Mouse (Mus musculus) MEL (cell line): ENCODE measurements around the gene Tanc1. TPM values are rescaled to one million over a fixed set of nuclear protein-coding genes. Genes with fewer than 3 reads are reported as not detected.

ENCODE experiments used
- DNase-seq: peaks from one replicate; pipeline ENCODE4 v3.0.0; 2011; ENCODE audit warnings: low read depth, low spot score
- H3K27ac ChIP-seq: 2 replicates; pipeline ENCODE4 v1.5.1; 2012; ENCODE audit warnings: low read depth, mild to moderate bottlenecking, control low read depth, low read length, moderate library complexity; ENCODE audit not compliant: control insufficient read depth
- H3K27me3 ChIP-seq, 2 experiments: fragments of 150-350 bp in 1 of 2; sonication (generic) in 1 of 2; 2 replicates each; pipeline ENCODE4 v1.6.1; 2012; ENCODE audit warnings: low read length in 2 of 2, mild to moderate bottlenecking in 2 of 2, improper control_type of control experiment in 1 of 2, moderate library complexity in 1 of 2; ENCODE audit not compliant: insufficient read depth in 2 of 2, control insufficient read depth in 1 of 2
- H3K36me3 ChIP-seq, 2 experiments: 2 replicates each; pipeline ENCODE4 v1.6.1; 2012 to 2014; ENCODE audit warnings: low read length in 2 of 2, improper control_type of control experiment in 1 of 2, inconsistent platforms in 1 of 2, mild to moderate bottlenecking in 1 of 2; ENCODE audit not compliant: insufficient read depth in 2 of 2, control insufficient read depth in 1 of 2
- H3K4me1 ChIP-seq, 2 experiments: fragments of 150-350 bp in 1 of 2; sonication (generic) in 1 of 2; 2 replicates each; pipeline ENCODE4 v1.6.1; 2012; ENCODE audit warnings: low read length in 2 of 2, improper control_type of control experiment in 1 of 2, mild to moderate bottlenecking in 1 of 2; ENCODE audit not compliant: insufficient read depth in 2 of 2, control insufficient read depth in 1 of 2
- H3K4me3 ChIP-seq, 2 experiments: fragments of 150-350 bp in 1 of 2; sonication (generic) in 1 of 2; 2 replicates each; pipeline ENCODE4 v1.5.1; 2012; ENCODE audit warnings: low read depth in 2 of 2, low read length in 2 of 2, mild to moderate bottlenecking in 2 of 2, moderate library complexity in 2 of 2, control low read depth in 1 of 2, improper control_type of control experiment in 1 of 2; ENCODE audit not compliant: control insufficient read depth in 1 of 2, insufficient read depth in 1 of 2
- H3K79me2 ChIP-seq: 2 replicates; pipeline ENCODE4 v1.6.1; 2012; ENCODE audit warnings: mild to moderate bottlenecking, low read length, moderate library complexity; ENCODE audit not compliant: control insufficient read depth, poor library complexity, insufficient read depth
- H3K9ac ChIP-seq: 2 replicates; pipeline ENCODE4 v1.6.1; 2012; ENCODE audit warnings: low read depth, mild to moderate bottlenecking, control low read depth, low read length, moderate library complexity; ENCODE audit not compliant: control insufficient read depth, poor library complexity, severe bottlenecking
- H3K9me3 ChIP-seq: fragments of 150-350 bp; sonication (generic); replicated peaks from 2 replicates; pipeline ENCODE4 v1.6.1; 2012; ENCODE audit warnings: mild to moderate bottlenecking, low read length, improper control_type of control experiment, moderate library complexity; ENCODE audit not compliant: insufficient read depth
- BHLHE40 ChIP-seq: IDR thresholded peaks from 2 replicates; pipeline ENCODE4 v1.6.1; 2012; ENCODE audit warnings: low read depth, mild to moderate bottlenecking, inconsistent platforms, low read length, improper control_type of control experiment, borderline replicate concordance
- CHD1 ChIP-seq: IDR thresholded peaks from 2 replicates; pipeline ENCODE4 v1.6.1; 2012; ENCODE audit warnings: low read depth, mild to moderate bottlenecking, inconsistent platforms, low read length, improper control_type of control experiment
- CHD2 ChIP-seq: IDR thresholded peaks from 2 replicates; pipeline ENCODE4 v1.6.1; 2011; ENCODE audit warnings: low read length, improper control_type of control experiment
- EP300 ChIP-seq, 2 experiments: IDR thresholded peaks; 2 replicates each; pipeline ENCODE4 v1.6.1; 2011; ENCODE audit warnings: improper control_type of control experiment in 2 of 2, low read length in 2 of 2, low read depth in 1 of 2, mild to moderate bottlenecking in 1 of 2
- GABPA ChIP-seq: IDR thresholded peaks from 2 replicates; pipeline ENCODE4 v1.6.1; 2012; ENCODE audit warnings: low read depth, mild to moderate bottlenecking, inconsistent platforms, low read length, improper control_type of control experiment, moderate library complexity
- GATA1 ChIP-seq: IDR thresholded peaks from 2 replicates; pipeline ENCODE4 v1.6.1; 2011; ENCODE audit warnings: low read depth, low read length, improper control_type of control experiment
- HCFC1 ChIP-seq: IDR thresholded peaks from 2 replicates; pipeline ENCODE4 v1.6.1; 2012; ENCODE audit warnings: low read depth, mild to moderate bottlenecking, inconsistent platforms, low read length, improper control_type of control experiment, moderate library complexity
- JUND ChIP-seq: IDR thresholded peaks from 2 replicates; pipeline ENCODE4 v1.6.1; 2011; ENCODE audit warnings: low read depth, mild to moderate bottlenecking, improper control_type of control experiment, low read length
- KAT2A ChIP-seq: conservative IDR thresholded peaks from 2 replicates; pipeline ENCODE4 v1.6.1; 2012; ENCODE audit warnings: low read depth, low read length, improper control_type of control experiment, inconsistent platforms
- MAFK ChIP-seq: IDR thresholded peaks from 2 replicates; pipeline ENCODE4 v1.6.1; 2011; ENCODE audit warnings: low read depth, mild to moderate bottlenecking, low read length, improper control_type of control experiment, borderline replicate concordance
- MAZ ChIP-seq: IDR thresholded peaks from 2 replicates; pipeline ENCODE4 v1.6.1; 2012; ENCODE audit warnings: low read depth, mild to moderate bottlenecking, inconsistent platforms, low read length, improper control_type of control experiment
- MEF2A ChIP-seq: IDR thresholded peaks from 2 replicates; pipeline ENCODE4 v1.6.1; 2014; ENCODE audit warnings: low read depth, mild to moderate bottlenecking, inconsistent platforms, low read length, improper control_type of control experiment; ENCODE audit not compliant: poor library complexity, insufficient replicate concordance, severe bottlenecking; ENCODE audit errors: extremely low read depth
- POLR2A ChIP-seq, 2 experiments: IDR thresholded peaks; 2 replicates each; pipeline ENCODE4 v1.6.1; 2011 to 2012; ENCODE audit warnings: low read length in 2 of 2, mild to moderate bottlenecking in 2 of 2, control low read depth in 1 of 2, improper control_type of control experiment in 1 of 2, low read depth in 1 of 2, moderate library complexity in 1 of 2; ENCODE audit not compliant: control insufficient read depth in 1 of 2, insufficient read depth in 1 of 2, poor library complexity in 1 of 2
- RCOR1 ChIP-seq: IDR thresholded peaks from 2 replicates; pipeline ENCODE4 v1.6.1; 2012; ENCODE audit warnings: low read depth, mild to moderate bottlenecking, inconsistent platforms, low read length, improper control_type of control experiment
- SMC3 ChIP-seq: IDR thresholded peaks from 2 replicates; pipeline ENCODE4 v1.6.1; 2011; ENCODE audit warnings: low read depth, low read length, improper control_type of control experiment
- TAL1 ChIP-seq: IDR thresholded peaks from 2 replicates; pipeline ENCODE4 v1.6.1; 2012; ENCODE audit warnings: mild to moderate bottlenecking, inconsistent platforms, low read length, moderate library complexity, mixed read lengths
- TBP ChIP-seq: IDR thresholded peaks from 2 replicates; pipeline ENCODE4 v1.8.0; 2011; ENCODE audit warnings: low read depth, low read length, improper control_type of control experiment
- TCF12 ChIP-seq: IDR thresholded peaks from 2 replicates; pipeline ENCODE4 v1.6.1; 2014; ENCODE audit warnings: low read depth, mild to moderate bottlenecking, inconsistent platforms, low read length, improper control_type of control experiment, moderate library complexity
- ZC3H11A ChIP-seq: IDR thresholded peaks from 2 replicates; pipeline ENCODE4 v1.6.1; 2012; ENCODE audit warnings: low read depth, mild to moderate bottlenecking, inconsistent platforms, low read length, improper control_type of control experiment
- ZNF384 ChIP-seq: IDR thresholded peaks from 2 replicates; pipeline ENCODE4 v1.6.1; 2012; ENCODE audit warnings: low read depth, mild to moderate bottlenecking, inconsistent platforms, low read length, improper control_type of control experiment
- polyA plus RNA-seq, 2 experiments: library from polyadenylated mRNA; stranded (reverse) in 1 of 2; unstranded in 1 of 2; fragments of >175 nt in 1 of 2; fragments of >200 nt in 1 of 2; gene quantifications; 2 replicates each; pipeline versions ENCODE4 v1.2.1 to v1.2.4; 2012; ENCODE audit warnings: low replicate concordance in 2 of 2, low read depth in 1 of 2; ENCODE audit not compliant: insufficient read length in 2 of 2, insufficient read depth in 1 of 2, missing spikeins in 1 of 2
- total RNA-seq: library from RNA; depleted of rRNA; stranded (reverse); fragments of 300-350 nt; gene quantifications from 2 replicates; pipeline ENCODE4 v1.2.3, GENCODE M21; 2012

Gene Tanc1
- total and polyA plus RNA-seq, 3 experiments, result 0.54 to 0.78 TPM; not detected in 1

DNA sequence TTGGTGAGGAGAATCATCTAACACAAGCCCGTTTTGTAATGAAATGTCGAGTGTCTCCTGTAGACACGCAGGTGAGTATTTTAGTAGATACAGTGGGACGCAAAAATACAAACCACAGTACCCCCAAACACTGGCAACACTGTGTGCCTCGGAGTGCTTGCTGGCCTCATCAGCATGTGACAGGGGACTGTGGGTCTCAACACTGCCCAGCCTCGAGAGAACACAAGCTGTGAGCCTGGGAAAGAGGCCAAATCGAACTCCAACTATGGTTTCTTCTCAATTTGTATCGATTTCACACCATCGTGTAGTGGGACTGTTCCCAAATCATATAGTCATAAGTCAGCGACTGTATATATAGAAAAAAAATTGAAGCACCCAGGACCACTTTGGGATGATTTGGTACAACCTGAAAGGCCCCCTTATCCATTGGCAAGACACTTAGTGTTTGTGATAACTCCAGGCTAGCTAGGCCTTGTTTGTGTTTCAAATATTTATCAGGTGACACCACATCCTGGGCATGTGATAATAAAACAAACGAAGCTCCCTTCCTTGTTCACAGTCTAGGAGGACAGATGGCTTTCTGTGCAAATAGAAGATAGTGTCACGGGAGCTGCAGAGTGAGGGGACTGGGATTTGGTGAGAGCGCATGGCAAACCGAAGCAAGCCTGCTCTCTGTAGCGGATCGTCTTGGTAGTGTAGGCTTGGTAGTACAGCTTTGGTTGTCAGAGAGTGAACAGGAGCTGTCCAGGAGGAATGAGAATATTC lies 53.1 kb downstream of the Tanc1 start:
- H3K27me3 ChIP-seq, result no peaks in the 10 kb centered on the region

DNA sequence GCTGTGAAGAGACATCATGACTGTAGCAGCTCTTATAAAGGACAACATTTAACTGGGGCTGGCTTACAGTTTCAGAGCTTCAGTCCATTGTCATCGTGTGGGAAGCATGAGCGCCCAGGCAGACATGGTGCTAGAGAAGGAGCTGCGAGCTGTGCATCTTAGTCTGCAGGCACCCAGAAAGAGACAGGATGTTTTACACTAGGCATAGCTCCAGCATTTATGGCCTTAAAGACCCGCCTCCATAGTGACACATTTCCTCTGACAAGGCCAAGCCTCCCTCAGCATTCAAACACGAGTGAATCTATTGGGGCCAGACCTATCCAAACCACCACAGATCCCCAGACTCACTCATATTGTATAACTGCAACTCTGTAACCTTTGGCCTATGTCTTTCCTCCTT lies 54.7 kb downstream of the Tanc1 start:
- DNase-seq, result no peak
- H3K79me2 ChIP-seq, result no peaks in the 10 kb centered on the region
- H3K9ac ChIP-seq, result no peak overlapping the region
- H3K27me3 ChIP-seq, result no peaks in the 10 kb centered on the region
- H3K4me1 ChIP-seq, result no peaks in the 10 kb centered on the region
- no peaks in the 10 kb centered on the region for H3K36me3 ChIP-seq
- H3K27ac ChIP-seq, result no peak overlapping the region
- no peak overlapping the region for H3K4me3 ChIP-seq
- no peaks in the 10 kb centered on the region for H3K9me3 ChIP-seq
- TF ChIP-seq MAZ (no peak), TBP (no peak), GABPA (no peak), SMC3 (no peak), CHD1 (no peak), MAFK (no peak)

More for the DNA sequence above, 53.1 kb downstream of the Tanc1 start:
- no peak for TF ChIP-seq CHD2
- no peak for TF ChIP-seq TBP
- no peak for TF ChIP-seq JUND
- no peak for TF ChIP-seq HCFC1
- TF ChIP-seq KAT2A, result no peak
- no peak for TF ChIP-seq RCOR1
- no peaks in the 10 kb centered on the region for H3K79me2 ChIP-seq
- H3K4me1 ChIP-seq, result no peaks in the 10 kb centered on the region
- no peak for DNase-seq
- H3K36me3 ChIP-seq, result no peaks in the 10 kb centered on the region
- H3K4me3 ChIP-seq, result no peak overlapping the region
- H3K27ac ChIP-seq, result no peak overlapping the region
- no peak overlapping the region for H3K9ac ChIP-seq
- H3K9me3 ChIP-seq, result no peaks in the 10 kb centered on the region

DNA sequence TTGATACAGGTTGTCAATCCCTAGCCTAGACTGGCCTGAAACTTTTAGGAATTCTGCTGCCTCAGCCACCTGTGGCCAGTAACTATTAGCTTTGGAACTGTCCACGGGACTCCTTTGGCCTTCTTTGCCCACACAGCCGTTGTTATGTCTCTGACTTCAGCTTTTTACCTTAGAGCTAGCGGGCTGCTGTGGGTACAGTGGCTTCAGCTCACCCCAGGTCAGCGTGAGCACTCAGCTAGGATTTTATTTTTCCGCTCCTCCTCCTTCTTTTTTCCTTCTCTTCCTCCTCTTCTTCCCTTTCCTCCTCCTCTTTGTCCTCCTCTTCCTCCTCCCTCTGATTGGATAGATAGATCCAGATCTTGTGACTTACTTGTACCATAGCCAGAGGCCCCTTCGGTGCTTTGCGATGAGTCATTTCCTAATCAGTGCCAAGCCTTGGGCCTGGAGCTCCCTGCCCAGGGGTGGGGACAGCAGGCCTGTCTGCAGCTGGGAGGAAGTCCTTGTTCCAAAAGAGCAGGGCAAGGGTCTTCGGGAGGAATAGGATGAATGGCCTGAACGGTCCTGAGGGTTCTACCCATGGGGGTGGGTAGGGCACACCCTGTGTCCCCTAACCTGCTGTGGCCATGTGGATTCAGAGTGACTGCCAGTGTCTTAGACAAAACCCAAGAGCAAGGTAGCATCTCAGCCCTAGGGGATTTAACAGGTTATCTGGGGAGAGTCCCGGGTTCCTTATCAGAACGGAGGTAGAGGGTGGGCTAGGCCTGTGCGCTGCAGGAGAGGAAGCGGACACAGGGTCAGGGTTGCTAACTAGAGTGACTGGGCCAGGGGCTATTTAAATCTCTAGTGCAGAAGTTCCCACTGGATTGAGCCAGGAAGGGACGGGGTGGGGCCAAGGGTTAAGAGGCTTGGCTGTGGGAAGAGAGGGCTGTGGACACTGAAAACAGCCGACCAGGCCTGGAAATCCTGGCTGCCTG lies 58.5 kb downstream of the Tanc1 start:
- Histone ChIP-seq H3K4me3 (no peak overlapping the region), H3K36me3 (no peaks in the 10 kb centered on the region), H3K9me3 (no peaks in the 10 kb centered on the region), H3K79me2 (no peaks in the 10 kb centered on the region), H3K27ac (no peak overlapping the region), H3K9ac (no peak overlapping the region), H3K27me3 (no peaks in the 10 kb centered on the region), H3K4me1 (no peaks in the 10 kb centered on the region)
- no peak for DNase-seq
- TF ChIP-seq MEF2A, result no peak
- no peak for TF ChIP-seq ZC3H11A
- TF ChIP-seq ZNF384, result no peak
- TF ChIP-seq KAT2A, result no peak
- no peak for TF ChIP-seq TCF12
- no peak for TF ChIP-seq TAL1
- TF ChIP-seq BHLHE40, result no peak
- no peak for TF ChIP-seq EP300 (IDR thresholded peaks at IDR 0.05; ENCODE audit: low read depth in 1 of 2, low read length in 2 of 2)
- no peak for TF ChIP-seq POLR2A (IDR thresholded peaks at IDR 0.05; ENCODE audit: control insufficient read depth in 1 of 2, insufficient read depth in 1 of 2, low read depth in 1 of 2, low read length in 2 of 2, poor library complexity in 1 of 2)
- TF ChIP-seq GATA1, result no peak
- TF ChIP-seq CHD2, result no peak
- no peak for TF ChIP-seq GABPA
